Mouse (Mus musculus) ES-E14 (cell line): ENCODE results near the gene Mrpl58.

ENCODE experiments used
- HCFC1 ChIP-seq: IDR thresholded peaks from 2 replicates; pipeline ENCODE4 v1.6.1; 2012; ENCODE audit warnings: low read length, inconsistent platforms, borderline replicate concordance; ENCODE audit not compliant: insufficient read depth
- MAFK ChIP-seq: IDR thresholded peaks from 2 replicates; pipeline ENCODE4 v1.6.1; 2014; ENCODE audit warnings: mild to moderate bottlenecking, low read depth, low read length, inconsistent platforms; ENCODE audit not compliant: insufficient read depth

- no peak for TF ChIP-seq HCFC1
- TF ChIP-seq MAFK = no peak
Observed at GRCm38 (mm10) chr11:115430561-115430960, 27.0 kb downstream of the Mrpl58 start.
